Mouse (Mus musculus): ENCODE data around the gene Ms4a2. TPM values are rescaled to one million over a fixed set of nuclear protein-coding genes. Genes with fewer than 3 reads are reported as not detected.

The Ms4a2 gene
- polyA plus RNA-seq, 1 experiment from 2014 or later, result 0.04 TPM

- Histone ChIP-seq H3K9me3 (ENCODE audit: control insufficient read depth) (no peaks in the 10 kb centered on the region), H3K36me3 (ENCODE audit: control insufficient read depth, insufficient read depth) (no peaks in the 10 kb centered on the region), H3K4me2 (replicated peaks; ENCODE audit: low read depth) (no peak within 1 kb of the TSS), H3K4me1 (replicated peaks; ENCODE audit: control insufficient read depth, insufficient read depth, low read length) (no peaks in the 10 kb centered on the region), H3K9ac (ENCODE audit: low read depth, low read length) (no peak within 1 kb of the TSS), H3K27me3 (replicated peaks; ENCODE audit: control insufficient read depth, insufficient read depth, low read length) (no peaks in the 10 kb centered on the region), H3K27ac (ENCODE audit: low read depth, low read length) (no peak within 1 kb of the TSS), H3K4me3 (ENCODE audit: low read depth, low read length) (no peak within 1 kb of the TSS)
- 83% methylated on average over 2 of the region's 2 CpGs for WGBS
- TF ChIP-seq CTCF (IDR thresholded peaks at IDR 0.05; ENCODE audit: low read depth), result no peak
- ATAC-seq, result no peak
These were observed 18.9 kb downstream of the Ms4a2 start, which contains the start of gene Ms4a6d for GRCm38 (mm10) chr19:11604603-11605002. TSS of gene Ms4a6d (minus strand) at chr19:11604849.

GRCm38 (mm10) chr19:11602026-11602425, 21.5 kb downstream of the Ms4a2 start:
- 89% methylated on average over 2 of the region's 2 CpGs for WGBS
- Histone ChIP-seq H3K27me3 (replicated peaks; ENCODE audit: control insufficient read depth, insufficient read depth, low read length) (no peaks in the 10 kb centered on the region), H3K4me1 (replicated peaks; ENCODE audit: control insufficient read depth, insufficient read depth, low read length) (no peaks in the 10 kb centered on the region), H3K4me2 (replicated peaks; ENCODE audit: low read depth) (no peak overlapping the region), H3K36me3 (ENCODE audit: control insufficient read depth, insufficient read depth) (no peaks in the 10 kb centered on the region), H3K27ac (ENCODE audit: low read depth, low read length) (no peak overlapping the region), H3K4me3 (ENCODE audit: low read depth, low read length) (no peak overlapping the region), H3K9ac (ENCODE audit: low read depth, low read length) (no peak overlapping the region), H3K9me3 (ENCODE audit: control insufficient read depth) (no peaks in the 10 kb centered on the region)
- no peak for ATAC-seq
- TF ChIP-seq CTCF (IDR thresholded peaks at IDR 0.05; ENCODE audit: low read depth), result peak; percentile 85

GRCm38 (mm10) chr19:11601349-11601748, 22.2 kb downstream of the Ms4a2 start:
- H3K4me2 ChIP-seq (replicated peaks; ENCODE audit: low read depth), result no peak overlapping the region
- H3K4me1 ChIP-seq (replicated peaks; ENCODE audit: control insufficient read depth, insufficient read depth, low read length), result no peaks in the 10 kb centered on the region
- ATAC-seq, result no peak
- TF ChIP-seq CTCF (IDR thresholded peaks at IDR 0.05; ENCODE audit: low read depth), result no peak
- H3K27ac ChIP-seq (ENCODE audit: low read depth, low read length), result no peak overlapping the region
- H3K9me3 ChIP-seq (ENCODE audit: control insufficient read depth), result no peaks in the 10 kb centered on the region
- H3K36me3 ChIP-seq (ENCODE audit: control insufficient read depth, insufficient read depth), result no peaks in the 10 kb centered on the region
- no peak overlapping the region for H3K4me3 ChIP-seq (ENCODE audit: low read depth, low read length)
- H3K9ac ChIP-seq (ENCODE audit: low read depth, low read length), result no peak overlapping the region
- no peaks in the 10 kb centered on the region for H3K27me3 ChIP-seq (replicated peaks; ENCODE audit: control insufficient read depth, insufficient read depth, low read length)
- 84% methylated on average over 3 of the region's 3 CpGs for WGBS

GRCm38 (mm10) chr19:11589891-11590449, 33.5 kb downstream of the Ms4a2 start:
- Histone ChIP-seq H3K27ac (ENCODE audit: low read depth, low read length) (no peak overlapping the region), H3K36me3 (ENCODE audit: control insufficient read depth, insufficient read depth) (no peaks in the 10 kb centered on the region), H3K9ac (ENCODE audit: low read depth, low read length) (no peak overlapping the region), H3K4me2 (replicated peaks; ENCODE audit: low read depth) (no peak overlapping the region), H3K4me1 (replicated peaks; ENCODE audit: control insufficient read depth, insufficient read depth, low read length) (no peaks in the 10 kb centered on the region), H3K9me3 (ENCODE audit: control insufficient read depth) (no peaks in the 10 kb centered on the region), H3K27me3 (replicated peaks; ENCODE audit: control insufficient read depth, insufficient read depth, low read length) (no peaks in the 10 kb centered on the region), H3K4me3 (ENCODE audit: low read depth, low read length) (no peak overlapping the region)
- 59% methylated on average over 2 of the region's 2 CpGs for WGBS
- no peak for TF ChIP-seq CTCF (IDR thresholded peaks at IDR 0.05; ENCODE audit: low read depth)
- no peak for ATAC-seq

GRCm38 (mm10) chr19:11589205-11589604, 34.3 kb downstream of the Ms4a2 start:
- H3K4me2 ChIP-seq (replicated peaks; ENCODE audit: low read depth), result no peak overlapping the region
- WGBS, result 72% methylated on average over 4 of the region's 4 CpGs
- H3K9ac ChIP-seq (ENCODE audit: low read depth, low read length), result no peak overlapping the region
- no peaks in the 10 kb centered on the region for H3K9me3 ChIP-seq (ENCODE audit: control insufficient read depth)
- H3K4me3 ChIP-seq (ENCODE audit: low read depth, low read length), result no peak overlapping the region
- no peaks in the 10 kb centered on the region for H3K27me3 ChIP-seq (replicated peaks; ENCODE audit: control insufficient read depth, insufficient read depth, low read length)
- ATAC-seq, result no peak
- no peaks in the 10 kb centered on the region for H3K4me1 ChIP-seq (replicated peaks; ENCODE audit: control insufficient read depth, insufficient read depth, low read length)
- no peak overlapping the region for H3K27ac ChIP-seq (ENCODE audit: low read depth, low read length)
- TF ChIP-seq CTCF (IDR thresholded peaks at IDR 0.05; ENCODE audit: low read depth), result no peak
- H3K36me3 ChIP-seq (ENCODE audit: control insufficient read depth, insufficient read depth), result no peaks in the 10 kb centered on the region

- no peaks in the 10 kb centered on the region for H3K27me3 ChIP-seq (replicated peaks; ENCODE audit: control insufficient read depth, insufficient read depth, low read length)
- H3K36me3 ChIP-seq (ENCODE audit: control insufficient read depth, insufficient read depth), result no peaks in the 10 kb centered on the region
- H3K9ac ChIP-seq (ENCODE audit: low read depth, low read length), result no peak overlapping the region
- no peaks in the 10 kb centered on the region for H3K4me1 ChIP-seq (replicated peaks; ENCODE audit: control insufficient read depth, insufficient read depth, low read length)
- ATAC-seq, result no peak
- WGBS, result 92% methylated on average over 8 of the region's 8 CpGs
- H3K4me2 ChIP-seq (replicated peaks; ENCODE audit: low read depth), result no peak overlapping the region
- TF ChIP-seq CTCF (IDR thresholded peaks at IDR 0.05; ENCODE audit: low read depth), result no peak
- no peak overlapping the region for H3K4me3 ChIP-seq (ENCODE audit: low read depth, low read length)
- H3K27ac ChIP-seq (ENCODE audit: low read depth, low read length), result no peak overlapping the region
- no peaks in the 10 kb centered on the region for H3K9me3 ChIP-seq (ENCODE audit: control insufficient read depth)
These were observed 48.6 kb downstream of the Ms4a2 start for GRCm38 (mm10) chr19:11574965-11575364.

Other genes with a start within 250 kb of the Ms4a2 start
- 8.6 and 9.3 TPM in 2 replicates for gene Ms4a4a, start 248.2 kb downstream of the Ms4a2 start, polyA plus RNA-seq (2015; fragmentation: Nextera tagmentation; extraction: Ambion mirVana)
- gene Ms4a4c, start 218.9 kb downstream of the Ms4a2 start, polyA plus RNA-seq (2015; fragmentation: Nextera tagmentation; extraction: Ambion mirVana), result 0.85 and 1.4 TPM in 2 replicates
- gene Ms4a4b, start 180.2 kb downstream of the Ms4a2 start, polyA plus RNA-seq (2015; fragmentation: Nextera tagmentation; extraction: Ambion mirVana), result 1.0 and 1.6 TPM in 2 replicates
- gene Ms4a6c, start 154.4 kb downstream of the Ms4a2 start, polyA plus RNA-seq (2015; fragmentation: Nextera tagmentation; extraction: Ambion mirVana), result 7.9 and 8.5 TPM in 2 replicates
- gene Gm8369, start 137.8 kb downstream of the Ms4a2 start, polyA plus RNA-seq (2015; fragmentation: Nextera tagmentation; extraction: Ambion mirVana), result 0.29 TPM in 2 replicates
- gene Ms4a6b, start 107.2 kb downstream of the Ms4a2 start, polyA plus RNA-seq (2015; fragmentation: Nextera tagmentation; extraction: Ambion mirVana), result 4.9 and 5.3 TPM in 2 replicates
- 8.7 and 9.4 TPM in 2 replicates for gene Ms4a4d, start 86.9 kb downstream of the Ms4a2 start, polyA plus RNA-seq (2015; fragmentation: Nextera tagmentation; extraction: Ambion mirVana)
- gene Ms4a6d, start 18.9 kb downstream of the Ms4a2 start, polyA plus RNA-seq (2015; fragmentation: Nextera tagmentation; extraction: Ambion mirVana), result 4.4 and 5.4 TPM in 2 replicates
- not detected in 2 replicates for gene Ms4a3, start 17.1 kb upstream of the Ms4a2 start, polyA plus RNA-seq (2015; fragmentation: Nextera tagmentation; extraction: Ambion mirVana)
- gene Oosp2, start 36.8 kb upstream of the Ms4a2 start, polyA plus RNA-seq (2015; fragmentation: Nextera tagmentation; extraction: Ambion mirVana), result not detected in 2 replicates
- not detected in 2 replicates for gene Oosp1, start 67.4 kb upstream of the Ms4a2 start, polyA plus RNA-seq (2015; fragmentation: Nextera tagmentation; extraction: Ambion mirVana)
- not detected in 2 replicates for gene Oosp3, start 73.3 kb upstream of the Ms4a2 start, polyA plus RNA-seq (2015; fragmentation: Nextera tagmentation; extraction: Ambion mirVana)
- gene Gif, start 123.8 kb upstream of the Ms4a2 start, polyA plus RNA-seq (2015; fragmentation: Nextera tagmentation; extraction: Ambion mirVana), result not detected in 2 replicates
- gene Mrpl16, start 146.7 kb upstream of the Ms4a2 start, polyA plus RNA-seq (2015; fragmentation: Nextera tagmentation; extraction: Ambion mirVana), result 54.0 and 54.7 TPM in 2 replicates
- gene Stx3, start 195.7 kb upstream of the Ms4a2 start, polyA plus RNA-seq (2015; fragmentation: Nextera tagmentation; extraction: Ambion mirVana), result 125 and 137 TPM in 2 replicates
- gene Olfr1417, start 215.5 kb upstream of the Ms4a2 start, polyA plus RNA-seq (2015; fragmentation: Nextera tagmentation; extraction: Ambion mirVana), result 0.08 TPM in 1 of 2 replicates, not detected in the other
- not detected in 2 replicates for gene Olfr1418, start 237.3 kb upstream of the Ms4a2 start, polyA plus RNA-seq (2015; fragmentation: Nextera tagmentation; extraction: Ambion mirVana)